Mouse (Mus musculus) left cerebral cortex, adult 18-20 months (tissue): ENCODE results near the gene Stra6. TPM values are rescaled to one million over a fixed set of nuclear protein-coding genes. Genes with fewer than 3 reads are reported as not detected.

Source experiments
- DNase-seq, 2 experiments: peaks; one replicate each; pipeline ENCODE4 v3.0.0; 2021 to 2022; ENCODE audit warnings: low spot score in 2 of 2, mixed read lengths in 1 of 2
- total RNA-seq, 2 experiments: library from RNA; stranded (reverse); gene quantifications; 2 replicates each; pipeline ENCODE4 v1.2.3; 2021

Stra6 gene
- total RNA-seq, 2 experiments from 2014 or later, result 7.8 to 10.3 TPM

GRCm38 (mm10) chr9:58200270-58201090 lies 136.9 kb downstream of the Stra6 start:
- peak in 1 of 2 experiments; percentile 51 for DNase-seq

GRCm38 (mm10) chr9:58201091-58201842 lies 137.7 kb downstream of the Stra6 start:
- DNase-seq, result peak in 1 of 2 experiments; percentile 53

- DNase-seq, result peak; percentile 33 to 37
Observed at GRCm38 (mm10) chr9:58201861-58202549, 138.4 kb downstream of the Stra6 start.

GRCm38 (mm10) chr9:58202676-58203453 lies 139.3 kb downstream of the Stra6 start:
- peak; percentile 71 to 85 for DNase-seq

Other genes starting within 250 kb of the Stra6 start
- 10 to 100 TPM; 12.3 to 13.5 TPM for gene Arid3b, start 227.0 kb upstream of the Stra6 start, total RNA-seq
- gene Ubl7, start 152.8 kb upstream of the Stra6 start, total RNA-seq, result 100 to 1,000 TPM; 107 to 113 TPM
- 100 to 1,000 TPM; 135 to 160 TPM for gene Sema7a, start 123.7 kb upstream of the Stra6 start, total RNA-seq
- 1 to 10 TPM; 1.8 to 2.7 TPM for gene Cyp11a1, start 57.4 kb upstream of the Stra6 start, total RNA-seq
- gene Ccdc33, start 55.0 kb downstream of the Stra6 start, total RNA-seq, result 1 to 10 TPM in 1 of 2 experiments, under 1 TPM in 1; 0.67 to 1.2 TPM
- gene Islr, start 140.5 kb downstream of the Stra6 start, total RNA-seq, result 10 to 100 TPM; 16.5 to 17.4 TPM
- gene Islr2, start 140.5 kb downstream of the Stra6 start, total RNA-seq, result 10 to 100 TPM; 71.2 to 72.3 TPM
- 10 to 100 TPM; 17.2 to 17.7 TPM for gene Pml, start 186.0 kb downstream of the Stra6 start, total RNA-seq
- 10 to 100 TPM; 67.9 to 69.7 TPM for gene Stoml1, start 189.4 kb downstream of the Stra6 start, total RNA-seq
- 1 to 10 TPM; 1.5 to 2.8 TPM for gene Loxl1, start 249.4 kb downstream of the Stra6 start, total RNA-seq